Mouse (Mus musculus): ENCODE measurements around the gene Exosc7.

Gene Exosc7

DNA sequence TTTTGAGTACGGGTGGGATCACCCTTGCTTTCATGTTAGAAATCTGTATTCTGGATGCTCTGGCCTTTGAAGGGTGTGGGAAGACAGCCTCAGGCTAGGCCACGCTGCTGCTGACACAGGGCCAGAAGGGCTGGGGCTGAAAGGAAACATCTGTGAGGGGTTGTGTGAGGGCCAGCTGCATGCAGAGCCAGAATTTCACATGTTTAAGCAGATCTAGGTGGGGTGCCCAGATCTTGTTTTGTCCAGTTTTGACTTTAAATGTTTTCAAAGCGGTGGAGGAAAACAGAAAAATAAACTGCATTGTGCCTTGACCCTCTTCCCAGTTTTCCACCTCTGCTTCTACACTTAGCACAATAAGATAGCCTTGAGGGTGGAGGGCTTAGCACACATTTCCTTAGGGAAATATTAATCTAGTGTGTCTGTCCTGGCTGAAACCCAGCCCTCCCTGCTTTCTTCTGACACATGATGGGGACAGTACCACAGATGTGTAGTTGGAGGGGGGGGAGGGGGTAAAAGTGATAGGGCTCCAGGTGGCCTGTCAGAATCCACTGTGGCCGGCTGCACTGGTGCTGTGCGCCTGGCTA, 26.0 kb downstream of the Exosc7 start:
- no peak for DNase-seq

DNA sequence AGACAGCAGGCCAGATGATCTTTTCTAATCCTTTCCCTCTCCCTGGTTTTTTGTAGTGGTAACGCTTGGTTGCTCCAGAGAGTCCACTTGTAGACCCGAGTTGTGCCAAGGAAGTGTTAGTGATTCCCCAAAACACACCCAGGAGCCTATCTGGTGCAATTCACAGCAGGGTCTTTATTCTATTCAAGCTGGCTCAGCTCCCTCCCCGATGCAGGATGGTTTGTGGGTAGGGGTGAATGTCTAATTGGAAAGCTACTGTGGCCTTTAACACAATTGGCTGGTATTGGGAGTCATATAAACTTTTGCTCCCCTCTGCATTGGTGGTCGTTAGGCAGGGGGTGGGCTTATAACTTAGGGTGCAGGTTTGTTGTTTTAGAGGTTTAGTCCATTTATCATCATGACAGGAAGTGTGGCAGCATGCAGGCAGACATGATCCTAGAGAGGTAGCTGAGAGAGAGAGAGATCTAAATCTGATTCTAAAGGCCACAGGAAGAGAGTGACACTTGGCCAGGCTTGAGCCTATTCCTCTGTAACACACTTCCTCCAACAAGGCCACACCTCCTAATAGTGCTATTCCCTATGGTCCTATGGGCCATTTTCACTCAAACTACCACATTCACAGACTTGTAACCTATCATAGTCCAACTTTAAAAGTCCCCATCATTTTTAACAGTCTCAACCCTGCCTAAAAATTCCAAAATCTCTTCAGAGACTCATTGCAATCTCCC, 27.0 kb downstream of the Exosc7 start:
- no peak for DNase-seq

DNA sequence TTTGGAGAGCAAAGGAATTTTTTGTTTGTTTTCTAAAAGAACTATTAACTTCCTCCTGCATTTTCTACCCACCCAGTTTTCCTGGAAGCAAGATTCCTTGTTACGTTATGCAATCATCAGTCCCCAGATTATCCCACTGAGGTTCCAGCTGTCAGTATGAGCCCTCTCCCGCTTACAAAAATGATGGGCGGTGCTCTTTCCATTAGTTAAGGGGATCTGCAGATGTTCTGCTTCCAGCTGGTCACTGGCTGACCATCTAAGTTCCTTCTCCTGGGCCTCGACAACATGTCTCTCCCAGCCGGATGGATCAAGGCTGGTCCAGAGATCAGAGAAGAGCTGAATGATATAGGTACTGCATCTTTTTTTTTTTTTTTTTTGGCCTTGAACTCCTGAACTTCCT, 35.4 kb downstream of the Exosc7 start:
- DNase-seq, result no peak

DNA sequence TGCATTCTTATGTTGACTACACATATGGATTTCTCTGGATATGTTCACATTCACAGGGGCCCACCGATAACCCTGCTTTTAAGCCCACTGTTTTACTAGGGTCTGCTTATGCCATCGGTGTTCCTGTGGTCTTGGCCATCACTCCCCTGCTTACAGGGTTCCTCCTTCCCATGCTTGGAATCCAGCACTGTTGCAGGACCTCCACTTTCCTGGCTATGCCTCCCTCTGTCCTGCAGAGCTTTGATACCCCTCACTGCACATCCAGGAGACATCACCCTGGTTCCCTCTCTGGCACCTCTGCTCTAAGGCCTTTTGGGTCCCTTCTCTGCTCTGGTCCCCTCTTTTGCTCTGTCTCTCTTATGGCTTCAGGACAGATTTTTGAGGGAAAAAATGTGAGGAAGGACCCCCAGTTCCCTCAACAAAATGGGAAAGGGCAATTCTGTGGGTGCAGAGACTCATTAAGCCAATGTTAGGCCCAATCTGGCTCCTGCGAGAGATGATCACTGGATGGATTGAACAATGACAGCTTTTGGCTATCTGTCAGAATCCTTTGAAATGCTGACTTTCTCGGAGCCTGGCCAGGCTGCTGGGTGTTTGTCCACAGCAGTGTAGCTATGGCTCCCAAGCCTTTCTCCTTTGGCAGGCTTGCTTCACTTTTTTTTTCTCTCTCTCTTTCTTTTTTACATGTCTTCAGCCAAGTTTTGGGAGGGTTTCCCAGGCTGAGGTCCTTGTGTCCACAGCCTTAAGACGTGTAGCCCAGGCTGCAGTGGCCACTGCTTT, 37.4 kb downstream of the Exosc7 start, which contains the start of gene Clec3b:
TSS of gene Clec3b (plus strand) at position 706 of the 780 bp plus-strand sequence.
- DNase-seq, result peak; percentile 36

DNA sequence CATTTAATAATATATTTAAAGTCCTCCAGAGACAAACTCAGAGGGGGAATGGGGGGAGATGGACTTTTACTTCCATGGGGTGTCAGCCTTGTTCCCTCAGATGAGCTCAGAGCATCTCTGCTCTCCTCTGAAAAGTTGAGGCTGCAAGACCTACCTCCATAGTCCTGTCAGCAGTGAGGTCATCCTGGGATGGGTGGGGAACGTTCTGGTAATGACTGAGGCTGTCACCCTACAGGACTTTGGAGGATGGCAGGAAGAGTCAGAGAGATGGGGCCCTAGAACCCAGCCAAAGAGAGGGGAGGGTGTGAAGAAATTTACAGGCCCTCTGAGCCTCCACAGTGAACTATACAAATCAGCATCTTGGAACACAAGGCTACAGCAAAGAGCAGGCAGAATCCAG, 38.5 kb downstream of the Exosc7 start:
- DNase-seq, result no peak

DNA sequence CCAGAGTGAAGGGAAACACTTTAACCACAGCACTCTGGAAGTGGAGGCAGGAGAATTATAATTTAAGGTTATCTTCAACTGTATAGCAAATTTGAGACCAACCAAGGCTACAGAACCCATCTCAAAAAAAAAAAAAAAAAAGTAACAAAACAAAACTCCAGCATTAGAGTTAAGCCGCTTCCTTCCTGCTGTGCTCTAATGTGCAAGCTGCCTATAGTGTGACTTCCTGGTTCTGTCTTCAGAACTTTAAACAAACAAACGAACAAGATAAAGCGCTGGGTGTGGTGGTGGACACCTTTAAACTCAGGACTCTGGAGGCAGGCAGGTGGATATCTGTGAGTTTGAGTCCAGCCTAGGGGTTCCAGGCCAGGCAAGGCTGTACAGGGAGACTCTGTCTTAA, 39.0 kb downstream of the Exosc7 start:
- no peak for DNase-seq

DNA sequence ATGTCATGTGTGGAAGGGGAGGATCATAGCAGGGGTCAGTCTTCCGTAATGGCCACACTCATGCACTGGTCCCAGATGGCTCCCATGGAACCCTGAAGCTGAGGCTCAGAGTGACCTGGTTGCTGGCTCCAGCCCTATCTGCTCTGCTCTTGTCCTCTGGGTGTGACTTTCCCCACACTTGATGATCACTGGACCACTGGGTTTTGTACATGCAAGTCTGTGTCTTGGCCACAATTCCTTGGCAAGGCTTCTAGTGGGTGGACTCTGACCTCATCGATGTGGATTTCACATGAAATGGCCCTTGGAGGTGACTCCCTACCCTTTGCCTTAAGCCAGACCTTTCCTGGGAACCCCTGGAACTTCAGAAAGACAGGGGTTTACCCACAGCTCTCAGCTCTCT, 40.1 kb downstream of the Exosc7 start:
- DNase-seq, result no peak

DNA sequence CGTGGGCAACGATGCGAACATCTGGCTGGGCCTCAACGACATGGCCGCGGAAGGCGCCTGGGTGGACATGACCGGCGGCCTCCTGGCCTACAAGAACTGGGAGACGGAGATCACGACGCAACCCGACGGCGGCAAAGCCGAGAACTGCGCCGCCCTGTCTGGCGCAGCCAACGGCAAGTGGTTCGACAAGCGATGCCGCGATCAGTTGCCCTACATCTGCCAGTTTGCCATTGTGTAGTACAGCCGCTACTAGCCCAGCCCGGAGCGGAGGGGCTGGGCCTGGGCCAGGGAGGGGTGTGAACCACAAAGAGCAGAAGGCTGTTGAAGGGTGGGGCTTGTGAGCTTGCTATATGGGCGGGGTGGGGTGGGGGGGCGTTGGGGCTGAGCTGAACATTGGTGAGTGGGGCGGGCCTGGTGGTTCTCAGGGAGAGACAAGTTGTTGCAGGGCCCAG, 43.9 kb downstream of the Exosc7 start:
- DNase-seq, result peak; percentile 61

DNA sequence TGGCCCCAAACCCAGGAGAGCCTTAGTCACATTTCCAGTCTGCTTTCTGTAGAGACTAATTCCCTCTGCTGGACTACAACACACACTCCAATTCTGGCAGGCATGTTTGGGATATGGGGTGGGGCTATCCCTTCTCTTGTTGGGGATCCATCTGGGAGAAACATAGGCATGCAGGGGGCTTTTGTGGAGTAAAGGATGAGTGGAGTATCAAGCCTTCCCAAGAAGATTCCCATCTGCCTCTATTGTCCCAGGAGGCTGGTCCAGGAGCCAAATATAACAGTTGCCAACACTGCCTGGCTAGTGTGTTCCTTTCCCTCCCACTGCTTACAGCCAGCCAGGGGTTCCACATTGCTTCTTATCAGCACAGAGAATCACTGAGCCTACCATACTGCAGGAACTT, 44.7 kb downstream of the Exosc7 start:
- peak; percentile 16 for DNase-seq

DNA sequence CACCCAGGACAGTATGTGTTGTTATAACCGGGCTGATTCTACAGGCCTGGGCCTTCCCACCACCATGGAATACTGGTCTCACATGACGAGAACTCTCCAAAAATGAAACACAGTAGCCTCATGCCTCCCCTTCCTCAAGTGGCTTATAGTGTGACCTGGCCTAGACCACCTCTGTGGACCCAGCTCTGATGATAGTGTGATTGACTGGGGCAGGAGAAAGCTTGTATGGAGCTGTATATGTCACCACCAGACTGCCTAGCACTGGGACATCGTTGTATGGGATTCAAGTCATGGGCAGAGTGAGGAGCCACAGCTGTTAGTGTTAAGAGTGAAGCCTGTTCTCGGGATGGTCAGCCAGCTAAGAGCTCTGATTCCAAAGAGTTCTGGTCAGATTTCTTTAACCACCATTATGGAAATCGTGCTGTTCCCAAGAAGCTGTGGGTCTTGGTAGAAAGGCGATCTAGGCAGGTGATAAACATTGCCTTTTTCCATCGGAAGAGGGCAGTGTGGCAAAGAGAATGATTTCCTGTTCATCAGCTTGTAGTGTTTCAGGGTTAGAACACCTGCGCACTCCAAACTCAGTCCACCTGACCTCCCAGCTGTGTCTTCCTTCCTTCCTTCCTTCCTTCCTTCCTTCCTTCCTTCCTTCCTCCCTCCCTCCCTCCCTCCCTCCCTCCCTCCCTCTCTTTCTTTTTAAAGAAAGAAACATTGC, 45.3 kb downstream of the Exosc7 start:
- DNase-seq, result peak; percentile 12

DNA sequence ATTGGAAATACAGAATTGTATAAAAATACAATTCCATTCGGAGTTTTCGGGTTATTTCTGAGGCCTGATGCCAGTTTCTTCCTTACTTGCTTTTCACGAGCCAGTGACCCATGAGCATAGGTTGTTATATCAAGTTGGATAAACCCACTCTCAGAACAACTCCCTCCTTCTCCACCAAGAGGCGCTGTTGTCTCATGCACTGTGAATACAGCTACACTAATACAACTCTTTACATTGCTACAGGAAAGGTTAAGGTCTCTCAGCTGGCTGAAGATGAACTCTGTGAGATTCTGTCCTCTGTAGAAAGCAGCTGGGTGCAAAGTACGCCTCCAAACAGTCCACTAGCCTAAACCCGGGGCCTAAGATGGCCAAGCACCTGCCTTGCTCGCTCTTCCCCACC, 46.3 kb downstream of the Exosc7 start:
- peak; percentile 47 for DNase-seq

DNA sequence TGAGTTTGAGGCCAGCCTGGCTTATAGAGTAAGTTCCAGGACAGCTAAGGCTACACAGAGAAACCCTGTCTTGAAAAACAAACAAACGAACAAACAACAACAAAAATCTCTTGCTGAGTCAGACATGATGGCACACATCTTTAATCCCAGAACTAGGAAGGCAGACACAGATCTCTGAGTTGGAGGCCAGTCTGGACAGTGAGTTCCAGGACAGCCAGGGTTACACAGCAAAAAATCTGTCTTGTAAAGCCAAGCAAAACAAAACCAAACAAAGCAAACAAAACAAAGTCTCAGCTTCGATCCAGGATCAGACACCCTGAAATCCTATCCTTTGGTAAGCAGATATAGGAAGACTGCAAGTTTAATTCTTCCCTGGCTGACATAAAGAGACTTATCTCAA, 48.8 kb downstream of the Exosc7 start:
- DNase-seq, result no peak

DNA sequence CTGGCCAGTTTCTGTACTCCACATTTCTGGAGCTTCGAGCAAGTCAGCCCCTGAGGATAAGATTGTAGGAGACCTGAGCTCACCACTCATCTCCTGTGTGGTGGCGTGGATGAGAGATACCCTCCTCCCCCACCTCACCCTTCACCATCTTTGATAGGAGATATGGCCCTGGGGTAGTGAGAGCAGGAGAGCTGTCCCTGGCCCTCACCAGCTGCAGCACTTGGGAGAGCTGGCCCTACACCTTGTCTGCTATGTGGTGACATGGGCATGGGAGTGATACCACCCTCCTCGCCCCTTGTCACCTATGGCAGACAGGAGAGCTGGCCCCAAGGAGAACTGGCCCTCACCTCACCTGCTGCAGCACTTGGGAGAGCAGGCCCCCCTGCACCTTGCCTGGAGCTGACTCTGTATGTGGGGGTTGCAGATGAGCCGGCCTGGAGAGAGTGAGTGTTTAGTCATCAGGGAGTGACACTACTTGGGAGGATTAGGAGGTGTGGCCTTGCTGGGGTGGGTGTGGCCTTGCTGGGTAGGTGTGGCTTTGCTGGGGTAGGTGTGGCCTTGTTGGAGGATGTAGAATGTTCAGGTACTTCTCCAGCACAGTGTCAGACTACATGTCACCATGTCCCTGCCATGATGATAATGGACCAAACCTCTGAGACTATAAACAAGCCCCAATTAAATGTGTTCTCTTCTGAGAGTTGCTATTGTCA, 50.1 kb downstream of the Exosc7 start:
- no peak for DNase-seq

DNA sequence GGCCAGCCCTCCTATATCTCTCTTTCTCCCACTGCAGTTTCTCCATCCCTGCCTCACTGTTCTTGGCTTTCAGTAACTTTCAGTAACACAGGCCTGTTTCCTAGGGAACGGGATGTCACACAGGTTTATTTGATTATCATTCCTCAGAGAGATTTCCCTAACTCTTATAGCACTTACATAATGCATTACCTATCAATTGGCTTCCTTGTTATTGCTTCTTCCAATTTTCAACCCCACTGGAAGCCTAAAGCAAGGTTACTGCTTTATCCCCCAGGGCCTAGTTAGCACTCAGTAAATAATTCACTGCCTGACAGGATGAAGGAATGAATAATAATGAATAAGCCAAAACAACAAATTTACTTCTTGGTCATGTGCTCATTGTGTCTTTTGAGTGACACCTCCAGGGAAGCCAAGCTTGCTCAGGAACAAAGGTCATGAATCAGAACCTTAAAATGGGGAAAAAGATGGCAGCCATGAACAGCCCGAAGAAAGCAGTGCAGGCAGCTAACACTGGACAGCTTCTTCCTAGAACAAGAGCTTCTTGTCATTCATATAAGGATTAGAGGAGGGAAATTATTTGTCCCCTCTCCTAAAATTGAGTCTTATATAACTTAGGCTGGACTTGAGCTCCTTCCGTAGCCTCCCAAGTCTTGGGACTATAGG, 52.9 kb downstream of the Exosc7 start:
- no peak for DNase-seq

DNA sequence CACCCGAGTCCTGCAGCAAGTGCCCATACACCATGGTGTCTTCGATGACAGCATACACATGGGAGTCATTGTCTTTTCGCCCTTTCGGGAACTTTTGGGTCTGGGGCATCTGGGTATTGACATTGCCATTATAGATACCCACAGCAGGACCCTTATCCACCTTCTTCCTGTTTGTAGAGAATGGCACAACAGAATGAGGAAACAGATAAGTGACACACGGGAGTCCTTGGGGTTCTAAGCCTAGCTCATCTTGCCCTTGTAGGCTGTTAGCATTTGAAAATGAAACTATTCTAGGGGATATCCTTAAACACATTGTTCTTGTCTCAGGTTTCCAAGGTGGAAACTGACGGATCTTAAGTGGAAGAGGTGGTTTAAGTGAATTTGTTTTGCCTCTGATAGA, 60.7 kb downstream of the Exosc7 start:
- no peak for DNase-seq

DNA sequence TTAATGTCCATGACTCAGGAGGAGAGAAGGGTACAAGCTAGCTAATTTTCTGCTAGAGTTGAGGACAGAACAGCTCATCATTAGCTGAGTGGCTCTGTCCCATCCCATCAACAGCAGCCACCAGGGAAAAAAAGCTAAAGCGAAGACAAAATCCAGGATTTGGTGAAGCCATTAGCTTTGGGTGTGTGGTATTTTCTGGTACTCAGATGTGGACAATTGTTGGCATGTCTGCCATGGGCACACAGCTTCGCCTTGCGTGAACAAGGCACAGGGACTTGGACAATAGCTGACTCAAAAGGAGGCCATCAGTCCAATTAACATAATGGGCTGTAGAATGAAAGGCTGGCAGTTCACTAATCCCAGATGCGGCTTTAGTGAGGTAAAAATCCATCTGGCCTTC, 61.3 kb downstream of the Exosc7 start:
- no peak for DNase-seq

DNA sequence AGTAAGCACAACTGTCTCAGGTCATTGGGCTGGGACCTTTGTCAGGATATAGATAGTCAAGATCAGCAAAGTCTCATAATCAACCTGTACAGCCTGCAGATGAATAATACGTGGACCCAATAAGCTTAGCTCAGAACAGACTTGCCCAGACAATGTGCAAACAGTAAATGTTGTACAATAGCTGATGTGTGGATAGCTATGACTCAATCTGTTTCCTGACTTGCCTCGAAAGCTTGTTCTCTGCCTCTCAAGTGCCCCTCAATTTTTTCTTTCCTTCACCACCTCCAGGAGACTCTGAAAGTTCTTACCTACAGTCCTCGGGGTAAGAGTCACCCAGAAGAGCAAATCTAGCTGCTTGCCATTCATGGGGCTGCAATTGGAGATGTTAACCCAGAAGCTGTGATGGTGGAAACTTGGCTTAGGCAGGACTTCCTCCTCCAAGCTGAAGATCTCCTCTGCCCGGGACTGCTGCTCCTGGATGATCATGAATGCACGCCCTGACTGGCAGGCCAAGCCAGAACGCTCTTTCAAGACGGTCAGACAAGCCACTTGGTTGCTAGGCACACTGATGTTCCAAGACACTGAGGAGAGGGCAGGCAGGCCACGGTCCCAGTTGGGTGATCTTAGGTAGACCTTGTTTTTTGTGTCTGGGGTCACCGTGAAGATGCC, 64.5 kb downstream of the Exosc7 start:
- no peak for DNase-seq

DNA sequence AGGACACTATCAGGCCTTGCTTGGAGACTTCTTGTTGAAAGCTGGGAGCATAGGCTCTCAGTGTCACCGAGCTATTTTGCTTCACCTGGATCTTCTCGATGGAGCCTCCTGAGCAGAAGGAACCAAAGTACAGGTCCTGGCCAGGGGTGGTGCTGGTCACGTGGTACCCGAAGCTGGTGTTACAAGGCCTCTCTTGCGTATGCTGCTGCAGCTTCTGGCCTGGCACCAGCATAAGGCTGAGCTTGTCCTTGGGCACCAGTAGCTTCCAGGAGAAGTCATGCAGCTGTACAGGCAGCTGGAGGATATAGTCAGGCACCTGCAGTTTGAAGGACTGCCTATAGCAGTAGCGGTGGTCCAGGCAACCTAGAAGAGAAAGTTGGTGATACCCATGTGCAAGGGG, 67.0 kb downstream of the Exosc7 start:
- DNase-seq, result no peak

DNA sequence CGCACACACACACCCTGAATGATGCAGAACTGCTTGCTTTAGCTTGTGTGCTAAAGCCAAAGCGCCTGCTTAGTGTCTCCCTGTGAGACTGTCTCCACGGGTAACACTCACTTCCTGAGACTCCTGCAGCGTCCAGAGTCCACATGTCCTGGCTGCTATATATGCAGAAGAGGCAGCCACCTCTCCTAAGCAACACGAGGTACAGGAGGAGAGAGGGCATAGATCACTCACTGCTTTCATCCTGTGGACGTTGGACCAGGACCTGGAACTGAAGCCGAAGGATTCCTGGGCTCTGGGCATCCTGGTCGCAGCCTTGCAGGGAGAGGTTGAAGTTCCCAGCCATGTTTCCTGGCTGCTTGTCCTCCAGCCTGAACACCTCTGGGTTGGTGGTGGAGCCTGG, 70.2 kb downstream of the Exosc7 start:
- no peak for DNase-seq

DNA sequence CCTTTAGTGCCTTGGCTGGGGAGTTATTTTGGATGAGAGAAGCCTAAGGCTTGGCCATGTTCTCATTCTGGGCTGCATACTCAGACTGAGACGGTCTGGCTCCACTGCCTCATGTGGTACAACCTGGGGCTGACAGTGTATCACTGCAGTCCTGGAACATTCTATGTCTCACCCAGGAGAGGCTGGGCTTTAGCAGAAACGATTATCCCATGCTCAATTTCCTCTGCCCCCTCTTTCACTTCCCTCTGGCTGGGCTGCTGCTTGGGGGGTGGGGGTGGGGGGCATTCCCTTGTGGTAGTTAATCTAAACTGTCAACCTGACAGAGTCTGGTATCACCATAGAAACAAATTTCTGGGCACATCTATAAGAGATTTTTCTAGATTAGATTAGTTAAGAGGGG, 72.5 kb downstream of the Exosc7 start:
- DNase-seq, result no peak

Measured in layer of hippocampus, adult 9-11 months (tissue).